Mouse (Mus musculus) lung, postnatal 10 days (tissue): ENCODE data around the gene Tbc1d8b.

Source experiments
- DNase-seq: peaks from one replicate; pipeline ENCODE4 v3.0.0; 2021

The Tbc1d8b gene

DNA sequence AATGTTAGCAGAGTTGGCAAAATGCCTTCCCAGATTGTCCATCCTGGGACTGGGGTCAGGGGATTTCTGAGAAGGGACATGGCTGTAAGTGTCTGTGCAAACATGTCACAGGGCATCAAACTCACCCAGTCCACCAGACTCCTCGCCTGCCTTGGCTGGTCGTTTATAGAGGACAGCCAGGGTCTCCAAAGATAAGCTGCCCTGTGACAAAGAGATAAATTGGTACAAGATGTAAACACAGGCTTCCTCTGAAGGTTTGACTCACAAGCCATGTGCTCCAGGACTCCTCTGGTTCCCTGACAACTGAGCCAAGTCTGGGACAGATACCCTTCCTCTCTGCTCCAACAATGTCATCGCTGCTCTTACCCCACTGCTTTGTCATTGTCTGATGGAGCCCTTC lies 96.2 kb downstream of the Tbc1d8b start:
- DNase-seq, result peak; percentile 24

GRCm38 (mm10) chrX:139781563-139781962 lies 96.8 kb downstream of the Tbc1d8b start:
- DNase-seq, result no peak

DNA sequence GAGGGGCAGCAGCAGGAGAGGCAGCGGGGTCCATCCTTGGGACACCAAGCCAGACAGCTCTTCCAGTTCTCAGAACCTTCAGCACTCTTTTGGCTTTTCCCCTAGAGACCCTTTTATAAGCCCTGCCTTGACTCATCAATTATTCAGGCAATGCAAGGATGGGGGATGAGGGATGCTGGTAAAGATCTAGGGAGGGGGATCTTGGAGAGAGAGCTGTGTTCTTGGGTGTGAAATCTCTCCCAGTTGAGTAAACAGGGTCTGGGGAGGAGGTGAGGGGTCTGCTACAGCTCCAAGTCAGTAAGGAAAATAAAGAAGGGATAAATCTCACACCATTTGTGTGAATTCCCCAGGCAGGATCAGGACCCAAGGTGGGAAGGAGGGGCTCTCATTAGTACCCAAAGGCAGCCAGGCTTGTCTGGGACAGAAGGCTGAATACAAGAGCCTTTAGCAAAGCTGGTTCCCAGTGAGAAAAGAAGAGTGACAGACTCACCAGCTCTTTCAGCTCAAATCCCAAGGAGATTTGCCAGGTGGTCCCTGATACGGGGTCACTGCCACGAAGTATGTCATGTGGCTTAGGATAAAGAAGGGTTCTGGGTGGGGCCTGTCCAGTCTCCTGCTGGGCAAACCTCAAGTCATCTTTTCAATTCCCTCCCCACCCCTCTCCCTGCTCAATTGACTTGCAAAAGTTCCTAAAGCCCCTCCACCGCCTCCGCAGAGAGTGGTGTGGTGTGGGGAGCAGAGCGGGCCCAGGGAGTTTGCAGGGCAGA lies 97.7 kb downstream of the Tbc1d8b start, which contains the start of gene Ripply1:
Ripply1 (minus strand) TSS at position 76 of the 767 bp plus-strand sequence.
- DNase-seq, result no peak

GRCm38 (mm10) chrX:139783045-139783422 lies 98.2 kb downstream of the Tbc1d8b start:
- no peak for DNase-seq

DNA sequence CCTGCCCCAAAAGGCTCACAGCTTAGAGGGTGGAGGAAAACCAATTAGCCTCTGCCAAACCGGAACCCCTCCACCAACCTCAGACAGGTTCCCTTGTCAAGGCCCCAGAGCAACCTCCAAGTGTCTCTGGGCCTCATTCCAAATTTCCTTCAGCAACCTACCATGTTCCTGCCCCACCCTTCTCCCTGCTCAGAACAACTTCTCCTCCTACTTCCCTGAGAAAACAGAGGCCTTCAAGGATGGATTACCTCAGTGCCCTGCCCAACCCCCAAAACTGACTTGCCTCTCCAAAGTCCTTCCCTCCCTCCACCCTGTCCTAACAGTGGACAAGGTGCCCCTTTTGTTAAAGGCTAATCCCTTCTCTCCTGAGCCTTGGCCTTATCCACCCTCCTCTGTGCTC lies 101.0 kb downstream of the Tbc1d8b start:
- DNase-seq, result peak; percentile 31

GRCm38 (mm10) chrX:139794072-139794845 lies 109.5 kb downstream of the Tbc1d8b start:
- DNase-seq, result no peak

DNA sequence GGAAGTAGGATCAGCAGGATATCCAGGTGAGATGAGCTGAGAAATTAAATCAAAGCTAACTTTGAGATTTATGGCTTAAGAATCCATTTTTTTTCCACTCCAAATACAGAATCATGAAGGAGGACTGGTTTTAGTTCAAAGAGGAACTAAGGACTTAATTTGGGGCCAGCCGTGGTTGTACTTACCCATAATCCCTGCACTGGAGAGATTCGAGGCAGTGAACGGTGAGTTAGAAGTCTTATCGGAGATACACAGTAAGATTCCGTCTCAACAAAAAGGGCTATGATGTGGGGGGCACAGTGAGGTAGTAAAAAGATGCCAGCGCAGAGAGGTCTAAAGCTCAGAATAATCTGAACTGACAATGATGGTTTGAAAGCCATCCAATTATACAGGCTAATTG lies 111.2 kb downstream of the Tbc1d8b start:
- no peak for DNase-seq

DNA sequence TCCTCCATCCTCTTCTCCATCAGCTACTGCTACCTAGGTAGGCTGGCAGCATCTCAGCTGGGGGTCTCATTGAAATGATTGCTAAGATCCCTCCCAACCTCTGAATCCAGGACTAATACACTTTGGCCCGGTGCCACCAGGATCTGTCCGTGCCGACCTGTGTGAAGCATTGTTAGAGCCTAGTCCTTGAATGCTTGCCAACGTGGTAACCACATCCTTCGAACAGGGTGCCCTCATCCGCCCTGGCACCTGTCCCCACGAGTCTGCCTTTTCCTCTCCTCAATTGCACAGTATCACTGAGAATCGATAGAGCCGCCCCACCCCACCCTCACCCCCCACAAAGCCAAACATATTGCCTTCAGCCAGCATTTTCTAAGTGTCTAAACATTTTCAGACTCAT lies 113.1 kb downstream of the Tbc1d8b start:
- no peak for DNase-seq

GRCm38 (mm10) chrX:139799953-139800352 lies 115.2 kb downstream of the Tbc1d8b start:
- no peak for DNase-seq

- DNase-seq, result peak; percentile 31
Observed at GRCm38 (mm10) chrX:139800406-139800878, 115.6 kb downstream of the Tbc1d8b start, which contains the start of gene Cldn2. Gene Cldn2 (plus strand): TSS chrX:139800828.
